Mouse (Mus musculus): ENCODE results near the gene Daw1. TPM values are rescaled to one million over a fixed set of nuclear protein-coding genes. Genes with fewer than 3 reads are reported as not detected.

Daw1 gene
- total RNA-seq, 2 experiments from 2014 or later, result not detected

- DNase-seq, result no peak
Measured at GRCm38 (mm10) chr1:83209981-83210380, 50.4 kb downstream of the Daw1 start.

GRCm38 (mm10) chr1:83218260-83218659 is 58.7 kb downstream of the Daw1 start:
- peak; percentile 2 for DNase-seq

GRCm38 (mm10) chr1:83223072-83223471 is 63.5 kb downstream of the Daw1 start:
- no peak for DNase-seq

GRCm38 (mm10) chr1:83224423-83224960 is 64.9 kb downstream of the Daw1 start:
- DNase-seq, result no peak

- no peak for DNase-seq
Measured at GRCm38 (mm10) chr1:83227946-83228345, 68.4 kb downstream of the Daw1 start.

- no peak for DNase-seq
Measured at GRCm38 (mm10) chr1:83248235-83248746, 88.7 kb downstream of the Daw1 start.

GRCm38 (mm10) chr1:83251746-83252145 is 92.2 kb downstream of the Daw1 start:
- no peak for DNase-seq

Other genes starting within 250 kb of the Daw1 start
- gene A030005L19Rik, start 246.4 kb upstream of the Daw1 start, total RNA-seq (2021), result not detected
- not detected for gene A030014E15Rik, start 234.8 kb upstream of the Daw1 start, total RNA-seq (2021)
- not detected for gene Gm6217, start 228.4 kb upstream of the Daw1 start, total RNA-seq (2021)
- gene A030003K21Rik, start 216.4 kb upstream of the Daw1 start, total RNA-seq (2021), result not detected
- not detected for gene Gm7544, start 203.7 kb upstream of the Daw1 start, total RNA-seq (2021)
- not detected for gene Gm47955, start 199.5 kb upstream of the Daw1 start, total RNA-seq (2021)
- gene Gm47959, start 159.2 kb upstream of the Daw1 start, total RNA-seq (2021), result not detected
- gene Slc19a3, start 121.3 kb upstream of the Daw1 start, total RNA-seq (2021), result under 1 TPM; 0.15 to 0.36 TPM
- not detected for gene Krtap28-10, start 117.3 kb upstream of the Daw1 start, total RNA-seq (2021)
- not detected for gene Gm47969, start 114.8 kb upstream of the Daw1 start, total RNA-seq (2021)
- not detected for gene A030005K14Rik, start 100.4 kb upstream of the Daw1 start, total RNA-seq (2021)
- gene Krtap28-13, start 98.8 kb upstream of the Daw1 start, total RNA-seq (2021), result not detected
- not detected for gene Ccl20, start 43.0 kb upstream of the Daw1 start, total RNA-seq (2021)
- gene Sphkap, start 248.4 kb downstream of the Daw1 start, total RNA-seq (2021), result 1 to 10 TPM; 3.5 to 3.7 TPM

Data from adrenal gland, postnatal 10 days (tissue).